Mouse (Mus musculus): ENCODE results near the gene Dcakd. TPM values are rescaled to one million over a fixed set of nuclear protein-coding genes. Genes with fewer than 3 reads are reported as not detected.
A peak's percentile ranks its signal among the peaks of the same experiment; 100 is the strongest.

Gene Dcakd
- total RNA-seq, 2 experiments from 2014 or later: 22.8 to 30.0 TPM

DNA sequence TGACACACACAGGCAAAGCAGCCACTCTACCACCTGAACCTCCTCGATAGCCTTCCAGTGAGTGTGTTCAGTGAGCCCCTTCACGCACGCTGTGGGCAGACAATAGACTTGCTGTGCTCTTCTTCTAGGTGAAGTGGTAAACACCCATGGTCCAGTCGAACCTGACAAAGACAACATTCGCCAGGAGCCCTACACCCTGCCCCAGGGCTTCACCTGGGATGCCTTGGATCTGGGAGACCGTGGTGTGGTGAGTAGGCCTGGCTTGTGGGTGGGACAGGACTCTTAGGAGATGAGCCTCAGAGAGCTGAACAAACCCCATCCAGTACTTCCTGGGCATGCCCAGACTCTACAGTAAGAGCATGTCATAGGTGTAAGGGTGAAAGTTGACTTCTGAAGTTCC, 23.9 kb upstream of the Dcakd start:
- DNase-seq: no peak
- intact Hi-C loops (cut with DNase I; ENCODE audit: low total_unique reads): loop anchor here (10.0 kb wide), 1 partner anchor 147 kb away; the partner anchor contains the start of gene Gfap

DNA sequence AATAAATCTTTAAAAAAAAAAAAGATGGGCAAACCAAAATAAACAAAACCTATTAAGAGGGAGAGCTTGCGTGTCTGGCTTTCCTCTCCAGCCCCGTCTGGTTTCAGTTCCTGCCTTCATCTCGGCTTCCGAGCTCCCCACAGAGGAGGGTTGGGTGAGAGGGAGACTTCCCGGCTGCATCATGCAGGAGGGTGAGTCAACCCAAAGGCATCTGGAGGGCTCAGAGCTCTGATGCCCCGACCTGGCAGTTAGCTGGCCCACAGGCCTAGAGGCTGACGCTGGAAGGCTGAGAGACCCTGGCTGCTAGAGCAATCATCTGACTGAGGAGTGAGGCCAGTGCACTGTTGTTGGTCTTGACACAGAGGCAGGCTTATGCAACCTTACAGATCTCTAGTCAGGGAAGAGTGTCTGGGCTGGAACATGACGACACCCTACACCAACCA, 23.1 kb upstream of the Dcakd start:
- intact Hi-C loops (cut with DNase I; ENCODE audit: low total_unique reads): loop anchor here (10.0 kb wide), 1 partner anchor 146 kb away; the partner anchor contains the start of gene Gfap
- peak; percentile 74 for DNase-seq

DNA sequence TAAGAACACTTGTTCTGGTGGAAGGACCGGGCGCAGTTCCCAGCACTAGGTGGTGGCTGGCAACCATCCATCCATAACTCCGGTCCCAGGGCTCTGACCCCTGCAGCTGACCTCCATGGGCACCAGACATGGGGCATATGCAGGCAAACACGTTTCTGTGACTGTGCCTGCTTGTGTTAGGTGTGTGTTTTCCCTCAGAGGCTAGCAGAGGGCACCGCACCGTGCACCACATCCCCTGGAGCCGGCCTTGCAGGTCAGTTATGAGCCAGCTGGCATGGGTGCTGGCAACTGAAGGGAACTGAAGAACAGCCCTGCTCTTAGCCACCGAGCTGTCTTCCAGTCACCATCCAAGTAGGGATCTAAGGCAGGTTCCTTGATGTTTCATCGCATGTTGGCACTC, 22.0 kb upstream of the Dcakd start:
- intact Hi-C loops (cut with DNase I; ENCODE audit: low total_unique reads): loop anchor here (10.0 kb wide), 1 partner anchor 145 kb away; the partner anchor contains the start of gene Gfap
- DNase-seq: peak; percentile 62

GRCm38 (mm10) chr11:103049611-103050010, 21.5 kb upstream of the Dcakd start:
- intact Hi-C loops (cut with DNase I; ENCODE audit: low total_unique reads): loop anchor here (10.0 kb wide), 1 partner anchor 145 kb away; the partner anchor contains the start of gene Gfap
- no peak for DNase-seq

DNA sequence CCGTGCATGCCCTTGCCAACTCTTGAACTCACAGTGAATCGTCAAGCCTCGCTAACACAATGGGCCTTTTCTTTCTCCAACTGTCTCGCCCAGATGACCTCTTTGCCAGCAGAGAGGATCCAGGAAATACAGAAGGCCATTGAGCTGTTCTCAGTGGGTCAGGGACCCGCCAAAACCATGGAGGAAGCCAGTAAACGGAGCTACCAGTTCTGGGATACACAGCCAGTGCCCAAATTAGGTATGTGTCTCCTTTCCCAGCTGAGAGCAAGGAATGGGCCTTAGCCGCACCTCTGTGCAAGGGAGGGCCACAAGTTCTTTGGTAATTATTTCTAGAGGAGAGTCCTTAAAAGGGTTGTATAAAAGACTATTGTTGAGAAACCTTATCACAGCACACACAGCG, 18.2 kb upstream of the Dcakd start:
- no peak for DNase-seq
- intact Hi-C loops (cut with DNase I; ENCODE audit: low total_unique reads): no loop called here

DNA sequence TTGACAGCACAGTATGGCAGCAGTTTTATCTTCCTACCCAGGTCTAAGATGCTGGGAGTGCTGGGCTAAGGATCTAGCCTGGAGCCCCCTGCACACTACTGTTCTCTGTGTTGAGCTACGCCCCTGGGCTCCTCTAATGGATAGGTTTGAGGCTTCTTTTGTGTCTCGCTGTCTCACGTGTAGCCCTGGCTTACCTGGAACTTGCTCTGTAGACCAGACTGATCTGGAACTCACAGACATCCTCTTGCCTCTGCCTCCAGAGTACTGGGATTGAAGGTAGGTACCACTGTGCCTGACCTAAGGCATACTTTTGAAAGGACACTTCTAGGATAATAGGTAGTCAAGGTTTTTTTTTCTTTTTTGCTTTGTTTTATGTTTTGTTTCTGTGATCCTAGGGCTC, 15.8 kb upstream of the Dcakd start:
- no peak for DNase-seq
- intact Hi-C loops (cut with DNase I; ENCODE audit: low total_unique reads): no loop called here

- intact Hi-C loops (cut with DNase I; ENCODE audit: low total_unique reads): no loop called here
- DNase-seq: no peak
These were observed 14.7 kb upstream of the Dcakd start for GRCm38 (mm10) chr11:103042828-103043227.

- no peak for DNase-seq
- intact Hi-C loops (cut with DNase I; ENCODE audit: low total_unique reads): no loop called here
These were observed 9.9 kb upstream of the Dcakd start for GRCm38 (mm10) chr11:103038037-103038436.

GRCm38 (mm10) chr11:103036881-103037465, 8.8 kb upstream of the Dcakd start:
- intact Hi-C loops (cut with DNase I; ENCODE audit: low total_unique reads): no loop called here
- no peak for DNase-seq

GRCm38 (mm10) chr11:103035007-103035406, 6.9 kb upstream of the Dcakd start:
- DNase-seq: no peak
- intact Hi-C loops (cut with DNase I; ENCODE audit: low total_unique reads): no loop called here

DNA sequence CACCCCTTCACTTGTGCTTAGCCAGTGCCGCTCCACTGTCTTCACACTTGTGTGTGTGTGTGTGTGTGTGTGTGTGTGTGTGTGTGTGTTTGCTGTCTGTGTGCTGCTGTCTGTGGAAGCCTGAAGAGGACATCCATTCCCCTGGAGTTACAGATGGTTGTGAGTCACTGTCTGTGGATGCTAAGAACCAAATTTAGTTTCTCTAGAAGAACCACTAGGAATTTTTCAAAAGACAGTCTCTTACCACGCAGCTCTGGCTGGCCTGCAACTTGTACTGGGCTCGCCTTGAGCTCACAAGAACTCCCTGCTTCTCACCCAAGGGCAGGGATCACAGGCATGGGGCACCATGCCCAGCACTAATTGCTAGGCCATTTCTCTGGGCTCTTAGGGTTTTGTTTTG, 4.9 kb upstream of the Dcakd start:
- DNase-seq: no peak

DNA sequence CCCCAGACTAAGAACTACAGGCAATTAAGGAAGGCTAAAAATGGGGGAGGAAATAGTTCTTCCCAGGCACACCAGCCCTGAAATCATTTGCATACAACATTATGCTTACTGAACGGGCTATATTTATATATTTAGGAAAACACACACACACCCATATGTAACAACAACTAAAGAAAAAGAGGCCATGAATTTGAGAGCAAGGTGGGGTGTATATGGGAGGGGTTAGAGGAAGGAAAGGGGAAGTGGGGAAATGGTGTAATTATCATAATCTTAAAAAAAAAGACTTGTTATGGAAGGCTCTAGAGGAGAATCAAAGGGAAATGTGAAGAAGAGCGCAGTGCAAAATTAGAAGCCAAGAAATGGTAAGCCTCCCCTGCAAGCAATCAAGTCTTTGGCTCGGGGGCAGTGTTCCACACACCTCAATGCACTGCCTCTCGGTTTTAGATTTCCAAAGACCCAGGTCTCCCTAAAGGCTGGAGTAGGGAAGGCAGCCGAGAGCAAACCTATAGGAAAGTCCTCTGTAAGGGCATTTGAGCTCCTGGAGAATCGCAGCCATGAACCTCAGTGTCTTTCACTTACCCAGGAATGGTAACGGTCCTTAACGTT, 460 bp downstream of the Dcakd start:
- intact Hi-C loops (cut with DNase I; ENCODE audit: low total_unique reads): no loop called here
- DNase-seq: no peak

More for the DNA sequence above, 4.9 kb upstream of the Dcakd start:
- intact Hi-C loops (cut with DNase I; ENCODE audit: low total_unique reads): no loop called here

- intact Hi-C loops (cut with DNase I; ENCODE audit: low total_unique reads): no loop called here
- DNase-seq: no peak
These were observed 1.2 kb downstream of the Dcakd start for GRCm38 (mm10) chr11:103026901-103027300.

DNA sequence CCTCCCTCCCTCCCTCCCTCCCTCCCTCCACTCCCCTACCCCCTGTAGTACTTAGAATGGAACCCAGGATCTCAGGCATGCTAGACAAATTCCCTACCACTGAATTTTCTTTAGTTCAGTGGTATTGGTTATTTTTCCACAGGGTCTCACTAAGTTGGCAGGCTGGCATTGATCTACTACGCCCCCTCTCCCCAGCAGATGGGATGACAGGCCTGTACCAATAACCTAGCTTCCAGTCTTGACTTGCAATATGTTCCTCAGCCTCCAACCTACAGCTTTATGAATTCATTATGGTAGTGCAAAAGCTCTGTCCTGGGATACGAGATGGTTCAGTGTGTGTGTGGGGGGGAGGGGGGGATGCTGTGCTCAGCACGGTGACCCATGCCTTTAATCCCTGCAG, 4.2 kb downstream of the Dcakd start:
- intact Hi-C loops (cut with DNase I; ENCODE audit: low total_unique reads): no loop called here
- DNase-seq: no peak

DNA sequence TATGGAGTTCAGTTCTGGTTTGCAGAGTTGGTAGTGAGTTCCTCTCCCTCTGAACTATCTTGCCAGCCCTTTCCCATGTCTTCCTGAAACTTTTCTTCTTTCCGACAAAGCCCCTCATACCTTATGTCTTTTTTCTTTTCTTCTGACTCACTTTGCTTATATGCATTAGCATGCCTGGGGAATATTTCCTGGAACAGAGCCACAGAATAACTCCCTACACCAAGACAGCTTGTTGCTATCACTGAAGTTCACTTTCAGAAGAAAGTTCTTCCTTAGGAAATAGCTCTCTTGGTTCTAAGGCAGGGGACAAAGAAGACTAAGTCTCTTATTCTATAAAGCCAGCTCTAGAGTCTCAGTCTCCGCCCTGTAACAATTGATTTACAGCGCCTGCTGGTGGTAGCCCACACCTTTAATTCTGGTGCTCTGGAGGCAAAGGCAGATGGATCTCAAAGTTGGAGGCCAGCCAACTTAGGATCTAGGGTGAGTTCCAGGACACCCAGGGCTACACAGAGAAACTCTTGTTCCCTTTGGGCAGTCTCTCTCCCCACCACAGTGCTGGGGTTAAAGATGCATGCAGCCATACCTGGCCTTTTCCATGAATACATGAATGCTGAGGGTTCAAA, 7.3 kb downstream of the Dcakd start:
- intact Hi-C loops (cut with DNase I; ENCODE audit: low total_unique reads): no loop called here
- DNase-seq: no peak

- DNase-seq: no peak
- intact Hi-C loops (cut with DNase I; ENCODE audit: low total_unique reads): no loop called here
These were observed 8.8 kb downstream of the Dcakd start for GRCm38 (mm10) chr11:103019325-103019724.

- intact Hi-C loops (cut with DNase I; ENCODE audit: low total_unique reads): no loop called here
- no peak for DNase-seq
These were observed 9.3 kb downstream of the Dcakd start for GRCm38 (mm10) chr11:103018860-103019259.

- DNase-seq: no peak
- intact Hi-C loops (cut with DNase I; ENCODE audit: low total_unique reads): no loop called here
These were observed 10.5 kb downstream of the Dcakd start for GRCm38 (mm10) chr11:103017661-103018060.

GRCm38 (mm10) chr11:103016930-103017329, 11.2 kb downstream of the Dcakd start:
- intact Hi-C loops (cut with DNase I; ENCODE audit: low total_unique reads): no loop called here
- DNase-seq: peak; percentile 99

DNA sequence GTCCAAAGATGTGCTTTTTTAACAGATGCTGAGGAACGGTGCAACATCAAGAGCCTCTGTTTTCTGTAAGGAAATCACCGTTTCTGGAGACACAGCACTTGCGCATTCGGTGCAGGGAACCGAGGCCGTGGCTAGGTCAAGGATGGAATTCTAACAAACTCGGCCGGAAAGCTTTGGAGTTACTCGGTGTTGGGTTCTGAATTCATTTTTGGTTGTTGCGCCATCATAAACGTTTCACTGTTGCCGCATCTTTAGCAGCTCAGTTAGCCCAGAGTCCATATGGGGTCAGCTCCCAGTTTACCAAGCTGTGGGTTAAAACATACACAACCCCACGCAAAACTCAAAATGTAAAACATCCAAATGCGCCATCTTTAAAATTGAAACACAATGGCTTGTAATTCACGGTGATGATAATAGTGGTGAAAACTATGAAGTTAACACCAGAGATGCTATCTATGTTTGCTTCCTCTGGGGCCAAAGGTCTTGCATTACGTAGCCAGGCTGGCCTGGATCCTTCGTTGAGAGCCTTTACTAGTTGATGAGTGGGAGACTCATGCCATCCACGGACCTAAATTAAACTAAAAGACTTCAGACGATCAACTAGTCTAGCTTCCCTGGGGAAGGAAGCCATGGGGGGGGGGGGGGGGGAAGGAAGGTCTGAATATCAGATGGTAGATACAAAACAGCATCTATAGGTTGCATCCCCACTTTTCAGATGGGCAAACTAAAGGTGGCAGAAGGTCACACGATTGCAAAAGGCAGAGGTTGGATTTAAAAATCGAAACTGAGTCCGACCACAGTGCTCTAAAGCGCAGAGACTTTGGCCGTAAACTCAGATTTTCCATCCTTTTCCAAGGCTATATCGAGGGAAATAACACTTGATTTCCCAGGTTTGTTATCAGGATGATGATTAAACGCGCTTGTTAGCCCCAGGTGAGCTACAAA, 12.0 kb downstream of the Dcakd start:
- intact Hi-C loops (cut with DNase I; ENCODE audit: low total_unique reads): no loop called here
- DNase-seq: no peak
